Mouse (Mus musculus): ENCODE results near the gene Kidins220.

DNA sequence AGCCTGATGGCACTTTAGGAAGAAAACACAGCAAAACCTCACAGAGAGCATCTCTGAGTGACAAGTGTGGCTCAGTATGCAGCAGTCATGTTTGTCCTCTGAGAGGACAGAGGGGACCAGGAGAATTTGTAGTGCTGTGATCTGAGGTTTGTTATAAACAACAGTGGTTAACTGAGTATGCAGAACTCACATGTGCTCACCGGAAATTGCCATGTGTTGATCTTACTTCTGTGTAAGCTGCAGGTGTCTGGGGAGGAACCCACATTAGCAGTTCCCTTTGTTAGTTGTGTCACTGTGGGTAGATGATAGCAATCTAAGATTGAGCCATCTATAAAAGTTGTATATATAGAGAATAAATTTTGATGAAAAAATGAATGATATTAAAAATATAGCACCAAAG lies 35.7 kb downstream of the Kidins220 start:
- no peak for TF ChIP-seq CTCF (IDR thresholded peaks at IDR 0.05; ENCODE audit: low read depth, low read length)
- no peak for TF ChIP-seq POLR2A (IDR thresholded peaks at IDR 0.05; ENCODE audit: borderline replicate concordance, low read depth, low read length)
